Mouse (Mus musculus) midbrain, embryonic 10.5 days (tissue): ENCODE measurements at regions not wholly inside any gene's neighbourhood (a gene's known extent, or its start where the extent isn't known, plus 50 kb on each side); places are given as distances from the start of the nearest gene placed in this dataset.

ENCODE experiments used
- DNase-seq: peaks from one replicate; pipeline ENCODE4 v3.0.0-alpha.2; 2017; ENCODE audit warnings: low spot score
- H3K27ac ChIP-seq: fragments of 300-500 bp; sonication (generic); replicated peaks from 2 replicates; pipeline ENCODE4 v1.5.1; 2016; ENCODE audit warnings: mild to moderate bottlenecking
- H3K27me3 ChIP-seq: fragments of 300-500 bp; sonication (generic); 2 replicates; pipeline ENCODE4 v1.6.1; 2016; ENCODE audit warnings: low read depth, mild to moderate bottlenecking; ENCODE audit not compliant: poor library complexity, severe bottlenecking
- H3K36me3 ChIP-seq: fragments of 300-500 bp; sonication (generic); 2 replicates; pipeline ENCODE4 v1.6.1; 2016; ENCODE audit warnings: mild to moderate bottlenecking, moderate library complexity
- H3K4me1 ChIP-seq: fragments of 300-500 bp; sonication (generic); 2 replicates; pipeline ENCODE4 v1.6.1; 2016
- H3K4me3 ChIP-seq: fragments of 300-500 bp; sonication (generic); 2 replicates; pipeline ENCODE4 v1.5.1; 2016; ENCODE audit warnings: mild to moderate bottlenecking, moderate library complexity
- H3K9me3 ChIP-seq: fragments of 300-500 bp; sonication (generic); replicated peaks from 2 replicates; pipeline ENCODE4 v1.6.1; 2016; ENCODE audit warnings: mild to moderate bottlenecking
- WGBS: fragments of 180-500 bp; shearing (Covaris S2); methylation state at CpG from one replicate; pipeline ENCODE4 v1.1.7; 2016; 5-methylcytosine and 5-hydroxymethylcytosine counted together

- H3K4me3 ChIP-seq: no peak overlapping the region
- no peaks in the 10 kb centered on the region for H3K36me3 ChIP-seq
- WGBS: 83% methylated on average over 1 of the region's 1 CpGs
- no peaks in the 10 kb centered on the region for H3K4me1 ChIP-seq
- no peaks in the 10 kb centered on the region for H3K9me3 ChIP-seq
- H3K27ac ChIP-seq: no peak overlapping the region
- DNase-seq: no peak
- H3K27me3 ChIP-seq: no peaks in the 10 kb centered on the region
These were observed 118.5 kb downstream of the Ccdc50 start for GRCm38 (mm10) chr16:27507212-27507611.

GRCm38 (mm10) chr16:27523527-27524121, 135.0 kb downstream of the Ccdc50 start:
- Histone ChIP-seq H3K36me3 (no peaks in the 10 kb centered on the region), H3K4me1 (no peaks in the 10 kb centered on the region; the same call in 1 of the 2 replicates), H3K27ac (peak overlapping the region; percentile 57), H3K27me3 (no peaks in the 10 kb centered on the region), H3K4me3 (no peak overlapping the region), H3K9me3 (no peaks in the 10 kb centered on the region)
- 38% methylated on average over 8 of the region's 8 CpGs for WGBS
- peak; percentile 11 for DNase-seq

- Histone ChIP-seq H3K4me1 (no peaks in the 10 kb centered on the region; the same call in 1 of the 2 replicates), H3K9me3 (no peaks in the 10 kb centered on the region), H3K27ac (no peak overlapping the region), H3K4me3 (no peak overlapping the region), H3K36me3 (no peaks in the 10 kb centered on the region), H3K27me3 (no peaks in the 10 kb centered on the region)
- no peak for DNase-seq
- WGBS: 72% methylated on average over 1 of the region's 1 CpGs
These were observed 138.0 kb downstream of the Ccdc50 start for GRCm38 (mm10) chr16:27526669-27527068.

GRCm38 (mm10) chr16:27530634-27531033, 142.0 kb downstream of the Ccdc50 start:
- no peaks in the 10 kb centered on the region for H3K27me3 ChIP-seq
- no peak overlapping the region for H3K4me3 ChIP-seq
- no peaks in the 10 kb centered on the region for H3K9me3 ChIP-seq
- WGBS: 92% methylated on average over 4 of the region's 4 CpGs
- no peak for DNase-seq
- no peaks in the 10 kb centered on the region for H3K36me3 ChIP-seq
- H3K27ac ChIP-seq: no peak overlapping the region
- H3K4me1 ChIP-seq: no peaks in the 10 kb centered on the region
